Mouse (Mus musculus): Measurements from ENCODE around the gene Nubp1. TPM values are rescaled to one million over a fixed set of nuclear protein-coding genes. Genes with fewer than 3 reads are reported as not detected.

The Nubp1 gene
- polyA plus RNA-seq, 1 experiment from 2014 or later, result 74.2 TPM

DNA sequence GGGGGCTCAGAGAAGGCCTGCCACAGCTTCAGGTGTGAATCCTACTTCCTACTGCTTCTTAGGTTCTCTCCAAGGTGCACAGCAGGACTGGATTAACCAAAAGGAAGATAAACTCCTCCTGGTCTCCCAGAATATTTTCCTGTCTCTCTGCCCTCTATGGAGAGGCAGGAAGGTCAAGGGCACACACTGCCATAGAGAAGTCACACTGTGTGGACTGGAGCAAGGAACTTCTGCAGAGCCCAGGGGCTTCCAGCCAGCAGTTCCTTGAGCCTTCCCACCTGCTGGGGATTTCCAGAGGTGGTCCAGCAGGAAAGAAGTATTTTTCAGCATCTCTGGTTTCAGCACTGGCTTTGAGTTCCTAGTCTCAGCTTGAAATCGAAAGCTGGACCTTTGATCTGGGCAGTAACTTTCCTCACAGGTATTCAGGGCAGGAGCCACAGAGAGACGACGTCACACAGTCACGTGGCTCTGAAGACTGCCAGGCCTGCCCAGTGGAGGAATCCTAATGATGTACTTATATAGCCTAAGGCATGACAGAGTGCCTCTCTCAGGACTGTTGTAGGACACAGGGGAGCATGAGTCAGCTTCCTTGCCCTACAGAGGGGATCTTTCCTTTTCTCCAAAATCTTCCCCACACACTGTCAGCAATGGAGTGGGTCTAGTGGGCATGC, 53.4 kb downstream of the Nubp1 start:
- Histone ChIP-seq H3K4me1 (replicated peaks; ENCODE audit: control insufficient read depth, insufficient read depth, low read length) (no peaks in the 10 kb centered on the region), H3K27ac (ENCODE audit: low read depth) (no peak overlapping the region), H3K9ac (ENCODE audit: low read length) (no peak overlapping the region), H3K4me2 (ENCODE audit: low read length) (no peak overlapping the region), H3K27me3 (replicated peaks; ENCODE audit: control insufficient read depth, insufficient read depth, low read length) (no peaks in the 10 kb centered on the region), H3K9me3 (ENCODE audit: control insufficient read depth, low read length) (no peaks in the 10 kb centered on the region), H3K36me3 (ENCODE audit: control insufficient read depth, insufficient read depth, low read length) (no peaks in the 10 kb centered on the region), H3K4me3 (ENCODE audit: low read depth, low read length) (no peak overlapping the region)
- WGBS, result 23% methylated on average over 4 of the region's 4 CpGs
- ATAC-seq (replicated peaks; ENCODE audit: low FRiP score, low TSS enrichment, low read depth) (0 out of 2 replicates have a peak, but pooled peaks have one; percentile 53), DNase-seq (ENCODE audit: low spot score) (no peak)

DNA sequence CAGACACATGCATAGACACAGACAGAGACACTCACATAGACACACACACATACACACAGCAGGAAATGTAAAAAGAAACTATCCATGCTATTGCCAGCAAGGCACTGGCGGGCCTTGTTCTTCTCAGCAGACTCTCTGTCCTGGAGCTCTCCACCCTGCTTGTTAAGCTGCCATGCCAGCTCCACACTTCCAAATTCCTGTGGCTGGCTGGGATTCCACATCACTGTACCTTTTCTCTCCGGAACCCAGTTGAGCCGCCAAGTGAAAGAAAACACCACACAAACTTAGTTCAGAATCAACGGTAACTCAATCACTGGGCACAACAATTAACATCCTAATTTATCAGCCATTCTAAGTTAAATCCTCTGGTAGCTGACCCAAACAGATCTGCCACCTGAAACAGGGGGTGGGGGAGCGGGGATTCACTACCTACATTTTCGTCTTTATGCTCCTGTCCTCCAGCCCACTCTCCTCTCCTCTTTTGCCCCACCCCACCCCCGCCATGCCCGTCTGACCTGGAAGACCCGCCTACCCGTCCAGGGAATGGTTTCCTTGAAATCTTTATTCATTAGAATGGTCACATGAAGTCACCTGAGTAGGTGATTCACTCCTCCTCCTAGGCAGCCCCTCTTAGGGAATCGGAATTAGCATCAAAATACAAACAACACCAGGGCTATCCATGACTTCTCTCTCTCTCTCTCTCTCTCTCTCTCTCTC, 55.8 kb downstream of the Nubp1 start:
- H3K4me3 ChIP-seq (ENCODE audit: low read depth, low read length), result no peak overlapping the region
- H3K27ac ChIP-seq (ENCODE audit: low read depth), result no peak overlapping the region
- WGBS, result 35% methylated on average over 11 of the region's 11 CpGs
- ATAC-seq (replicated peaks; ENCODE audit: low FRiP score, low TSS enrichment, low read depth) (no peak), DNase-seq (ENCODE audit: low spot score) (no peak)
- no peaks in the 10 kb centered on the region for H3K4me1 ChIP-seq (replicated peaks; ENCODE audit: control insufficient read depth, insufficient read depth, low read length)
- H3K9ac ChIP-seq (ENCODE audit: low read length), result no peak overlapping the region
- H3K36me3 ChIP-seq (ENCODE audit: control insufficient read depth, insufficient read depth, low read length), result no peaks in the 10 kb centered on the region
- H3K27me3 ChIP-seq (replicated peaks; ENCODE audit: control insufficient read depth, insufficient read depth, low read length), result no peaks in the 10 kb centered on the region
- no peaks in the 10 kb centered on the region for H3K9me3 ChIP-seq (ENCODE audit: control insufficient read depth, low read length)
- no peak overlapping the region for H3K4me2 ChIP-seq (ENCODE audit: low read length)

DNA sequence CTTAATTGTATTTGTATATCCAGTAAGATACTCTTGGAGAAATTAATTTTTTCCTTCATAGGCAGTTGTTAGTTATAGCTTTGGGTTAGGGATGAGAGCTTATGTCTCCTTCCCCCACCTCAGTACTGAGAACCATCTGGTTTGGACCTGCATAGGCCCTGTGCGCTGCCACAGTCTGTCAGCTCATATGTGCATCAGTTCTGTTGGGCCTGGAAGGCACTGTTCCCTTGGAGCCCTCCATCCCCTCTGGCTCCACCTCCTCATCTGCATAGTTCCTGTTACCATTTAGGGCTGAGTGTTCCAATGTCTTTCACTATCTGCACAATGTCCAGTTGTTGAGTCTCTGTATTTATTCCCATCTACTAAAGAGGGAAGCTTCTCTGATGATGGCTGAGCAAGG, 56.5 kb downstream of the Nubp1 start:
- WGBS, result 71% methylated on average over 1 of the region's 1 CpGs
- H3K4me1 ChIP-seq (replicated peaks; ENCODE audit: control insufficient read depth, insufficient read depth, low read length), result no peaks in the 10 kb centered on the region
- H3K4me3 ChIP-seq (ENCODE audit: low read depth, low read length), result no peak overlapping the region
- H3K27me3 ChIP-seq (replicated peaks; ENCODE audit: control insufficient read depth, insufficient read depth, low read length), result no peaks in the 10 kb centered on the region
- H3K36me3 ChIP-seq (ENCODE audit: control insufficient read depth, insufficient read depth, low read length), result no peaks in the 10 kb centered on the region
- ATAC-seq (replicated peaks; ENCODE audit: low FRiP score, low TSS enrichment, low read depth) (no peak), DNase-seq (ENCODE audit: low spot score) (no peak)
- no peak overlapping the region for H3K27ac ChIP-seq (ENCODE audit: low read depth)
- no peaks in the 10 kb centered on the region for H3K9me3 ChIP-seq (ENCODE audit: control insufficient read depth, low read length)
- H3K4me2 ChIP-seq (ENCODE audit: low read length), result no peak overlapping the region
- no peak overlapping the region for H3K9ac ChIP-seq (ENCODE audit: low read length)

DNA sequence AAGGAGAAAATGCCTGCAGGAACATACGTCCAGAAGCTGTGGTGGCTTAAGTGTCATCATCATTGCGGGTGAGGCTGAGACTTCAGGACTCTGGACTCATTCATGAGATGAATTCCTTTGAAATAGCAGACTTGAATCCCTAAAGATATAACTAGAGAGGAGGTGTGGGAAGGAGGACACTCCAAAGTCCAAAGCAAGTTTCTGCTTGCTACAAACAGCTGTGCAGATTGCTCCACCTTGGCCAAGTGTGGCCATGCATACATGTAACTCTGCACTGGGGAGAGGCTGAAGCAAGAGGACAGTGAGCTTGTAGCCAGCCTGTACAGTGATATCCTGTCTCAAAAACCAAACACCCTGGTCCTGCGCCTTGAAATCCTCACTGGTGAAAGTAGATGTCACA, 60.2 kb downstream of the Nubp1 start:
- WGBS, result 92% methylated on average over 3 of the region's 3 CpGs

More for the DNA sequence above, 60.2 kb downstream of the Nubp1 start:
- no peak overlapping the region for H3K9ac ChIP-seq (ENCODE audit: low read length)
- no peak overlapping the region for H3K4me2 ChIP-seq (ENCODE audit: low read length)
- no peak for DNase-seq (ENCODE audit: low spot score)
- no peak overlapping the region for H3K4me3 ChIP-seq (ENCODE audit: low read depth, low read length)
- no peaks in the 10 kb centered on the region for H3K36me3 ChIP-seq (ENCODE audit: control insufficient read depth, insufficient read depth, low read length)
- H3K27ac ChIP-seq (ENCODE audit: low read depth), result no peak overlapping the region
- no peaks in the 10 kb centered on the region for H3K9me3 ChIP-seq (ENCODE audit: control insufficient read depth, low read length)
- H3K4me1 ChIP-seq (replicated peaks; ENCODE audit: control insufficient read depth, insufficient read depth, low read length), result no peaks in the 10 kb centered on the region
- no peaks in the 10 kb centered on the region for H3K27me3 ChIP-seq (replicated peaks; ENCODE audit: control insufficient read depth, insufficient read depth, low read length)
- no peak for ATAC-seq (replicated peaks; ENCODE audit: low FRiP score, low TSS enrichment, low read depth)

Other genes with a start within 250 kb of the Nubp1 start
- gene Rpl39l, start 241.7 kb upstream of the Nubp1 start, polyA plus RNA-seq (2014; fragmentation: Nextera tagmentation; extraction: Ambion mirVana), result not detected in 2 replicates
- 1.4 and 1.5 TPM in 2 replicates for gene Atf7ip2, start 219.2 kb upstream of the Nubp1 start, polyA plus RNA-seq (2014; fragmentation: Nextera tagmentation; extraction: Ambion mirVana)
- 21.4 and 24.0 TPM in 2 replicates for gene Emp2, start 98.0 kb upstream of the Nubp1 start, polyA plus RNA-seq (2014; fragmentation: Nextera tagmentation; extraction: Ambion mirVana)
- 0.19 and 0.28 TPM in 2 replicates for gene Tekt5, start 16.5 kb upstream of the Nubp1 start, polyA plus RNA-seq (2014; fragmentation: Nextera tagmentation; extraction: Ambion mirVana)
- 11.4 and 13.1 TPM in 2 replicates for gene Tvp23a, start 35.4 kb downstream of the Nubp1 start, polyA plus RNA-seq (2014; fragmentation: Nextera tagmentation; extraction: Ambion mirVana)
- 0.35 TPM in 2 replicates for gene Ciita, start 68.1 kb downstream of the Nubp1 start, polyA plus RNA-seq (2014; fragmentation: Nextera tagmentation; extraction: Ambion mirVana)
- 21.2 and 26.5 TPM in 2 replicates for gene Dexi, start 131.1 kb downstream of the Nubp1 start, polyA plus RNA-seq (2014; fragmentation: Nextera tagmentation; extraction: Ambion mirVana)
- gene Clec16a, start 133.4 kb downstream of the Nubp1 start, polyA plus RNA-seq (2014; fragmentation: Nextera tagmentation; extraction: Ambion mirVana), result 26.6 and 30.2 TPM in 2 replicates

All from intestine, embryonic 14.5 days (tissue).